Comparison of ENCODE assay signal across 10 mouse cellular contexts in the genomic region with DNA sequence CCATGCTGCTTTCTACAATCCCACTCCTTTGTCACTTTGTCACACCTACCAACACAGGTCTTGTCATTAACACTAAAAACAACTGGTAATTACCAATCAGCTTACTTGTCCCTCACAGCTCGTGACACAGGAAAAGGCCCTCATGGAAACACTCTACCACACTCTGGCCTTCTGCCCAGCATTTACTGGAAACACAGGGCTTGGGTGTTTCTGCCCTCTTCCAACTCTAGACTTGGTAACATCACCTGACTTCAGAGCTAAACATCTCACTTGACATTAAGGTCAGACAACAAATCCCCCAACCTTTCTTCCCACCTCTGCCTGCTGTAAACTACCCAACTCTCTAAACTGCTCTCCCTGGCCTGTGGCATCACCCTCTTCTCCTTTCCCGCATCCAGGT. TPM values are rescaled to one million over a fixed set of nuclear protein-coding genes. Genes with fewer than 3 reads are reported as not detected.
DNase-seq lines count a peak whose midpoint lies in the region; ATAC-seq and TF ChIP-seq lines count a peak whose summit lies in the region.
"Had no signal": no experiment of that assay in that cellular context is flagged by ENCODE, and none has a peak within 500 bp of the region (broad histone marks: within the 10 kb centered on the region; RNA-seq: fewer than 3 reads in every experiment).

No protein-coding gene starts in this region.

- H3K4me3 ChIP-seq in lung, adult 2 months (replicated peaks; ENCODE audit: extremely low read depth, low read depth, low read length), result no peak overlapping the region
- no peak overlapping the region for H3K4me3 ChIP-seq in heart, embryonic 14.5 days (ENCODE audit: control insufficient read depth in 1 of 2, insufficient read depth in 1 of 2, low read depth in 1 of 2, low read length in 2 of 2)
- H3K4me3 ChIP-seq in midbrain, embryonic 13.5 days (replicated peaks), result no peak overlapping the region
- H3K4me3 ChIP-seq: embryonic facial prominence, embryonic 15.5 days; limb, embryonic 13.5 days had no signal

- no peak for TF ChIP-seq CTCF in lung, adult 2 months (IDR thresholded peaks at IDR 0.05; ENCODE audit: insufficient read depth, low read length)

- H3K27me3 ChIP-seq in heart, embryonic 14.5 days (ENCODE audit: control insufficient read depth, insufficient read depth, low read length), result no peaks in the 10 kb centered on the region
- no peaks in the 10 kb centered on the region for H3K27me3 ChIP-seq in midbrain, embryonic 13.5 days
- H3K27me3 ChIP-seq: embryonic facial prominence, embryonic 15.5 days; limb, embryonic 13.5 days had no signal

- no peak overlapping the region for H3K9ac ChIP-seq in heart, embryonic 14.5 days (ENCODE audit: low read length)
- no peak overlapping the region for H3K9ac ChIP-seq in midbrain, embryonic 13.5 days (replicated peaks)
- H3K9ac ChIP-seq: embryonic facial prominence, embryonic 15.5 days; hindbrain, embryonic 14.5 days; limb, embryonic 13.5 days had no signal

- intact Hi-C loops in left cerebral cortex, postnatal 10 days (cut with DNase I), result no loop called here

- no peak for ATAC-seq in heart, embryonic 14.5 days (ENCODE audit: insufficient number of reproducible peaks, insufficient read depth, low FRiP score, low read depth)
- no peak for ATAC-seq in midbrain, embryonic 13.5 days

- TF ChIP-seq POLR2A in lung, adult 2 months (IDR thresholded peaks at IDR 0.05; ENCODE audit: borderline replicate concordance, extremely low read depth, low read depth, low read length), result no peak

- no peaks in the 10 kb centered on the region for H3K36me3 ChIP-seq in heart, embryonic 14.5 days (ENCODE audit: control insufficient read depth, insufficient read depth, low read length)
- H3K36me3 ChIP-seq in midbrain, embryonic 13.5 days, result no peaks in the 10 kb centered on the region
- H3K36me3 ChIP-seq: embryonic facial prominence, embryonic 15.5 days; limb, embryonic 13.5 days had no signal

- H3K4me1 ChIP-seq in lung, adult 2 months (ENCODE audit: control insufficient read depth, insufficient read depth, low read length), result peaks cover 23% of the 10 kb centered on the region
- peaks cover 22 to 30% of the 10 kb centered on the region in 2 experiments for H3K4me1 ChIP-seq in heart, embryonic 14.5 days (ENCODE audit: control insufficient read depth in 2 of 2, insufficient read depth in 2 of 2, low read length in 2 of 2)
- H3K4me1 ChIP-seq in midbrain, embryonic 13.5 days (replicated peaks), result peaks cover 9% of the 10 kb centered on the region

- DNase-seq in lung, adult 18-20 months, result peak; percentile 27 to 46
- no peak for DNase-seq in lung, adult 2 months
- peak; percentile 26 for DNase-seq in kidney, postnatal 14 days
- DNase-seq in spleen, postnatal 36 days (ENCODE audit: low spot score in 2 of 2), result no peak
- DNase-seq in left cerebral cortex, postnatal 10 days (ENCODE audit: extremely low spot score in 1 of 2, low spot score in 2 of 2), result no peak

- WGBS in lung, adult 2 months, result 50% methylated on average over 2 of the region's 2 CpGs
- 58% methylated on average over 2 of the region's 2 CpGs for WGBS in heart, embryonic 14.5 days
- WGBS in midbrain, embryonic 13.5 days, result 87% methylated on average over 2 of the region's 2 CpGs

- H3K9me3 ChIP-seq in heart, embryonic 14.5 days (ENCODE audit: control insufficient read depth, low read length), result no peaks in the 10 kb centered on the region
- no peaks in the 10 kb centered on the region for H3K9me3 ChIP-seq in midbrain, embryonic 13.5 days
- H3K9me3 ChIP-seq: embryonic facial prominence, embryonic 15.5 days; limb, embryonic 13.5 days had no signal

- H3K27ac ChIP-seq in heart, embryonic 14.5 days (replicated peaks in 1 of 2; ENCODE audit: control insufficient read depth in 1 of 2, insufficient read depth in 1 of 2, low read depth in 2 of 2, low read length in 2 of 2), result peak overlapping the region; percentile 48 to 60
- no peak overlapping the region for H3K27ac ChIP-seq in midbrain, embryonic 13.5 days
- H3K27ac ChIP-seq: hindbrain, embryonic 14.5 days; limb, embryonic 13.5 days had no signal

- H3K4me2 ChIP-seq in heart, embryonic 14.5 days (ENCODE audit: low read length), result no peak overlapping the region
- no peak overlapping the region for H3K4me2 ChIP-seq in midbrain, embryonic 13.5 days (replicated peaks)
- H3K4me2 ChIP-seq: embryonic facial prominence, embryonic 15.5 days; hindbrain, embryonic 14.5 days; limb, embryonic 13.5 days had no signal

RNA-seq across cellular contexts. Expression of a gene that starts 37.9 kb away (rescaled TPM):
- polyA plus RNA-seq in lung, adult 2 months (2012; rRNA removed), result 5.6 and 9.9 TPM in 2 replicates
- polyA plus RNA-seq in heart, embryonic 14.5 days (2014; fragmentation: Nextera tagmentation; extraction: Ambion mirVana), result 14.9 and 15.1 TPM in 2 replicates
- total RNA-seq in left cerebral cortex, postnatal 10 days (2021), result 100 to 1,000 TPM; 390 to 408 TPM
- 43.7 and 51.6 TPM in 2 replicates for polyA plus RNA-seq in midbrain, embryonic 13.5 days (2015; fragmentation: Nextera tagmentation; extraction: Ambion mirVana)

RNA-seq across cellular contexts. Expression of a gene that starts 38.0 kb away (rescaled TPM):
- 19.8 and 32.7 TPM in 2 replicates for polyA plus RNA-seq in lung, adult 2 months (2012; rRNA removed)
- 54.4 and 70.3 TPM in 2 replicates for polyA plus RNA-seq in heart, embryonic 14.5 days (2014; fragmentation: Nextera tagmentation; extraction: Ambion mirVana)
- 100 to 1,000 TPM in 1 of 2 experiments, 10 to 100 TPM in 1; 99.0 to 107 TPM for total RNA-seq in left cerebral cortex, postnatal 10 days (2021)
- polyA plus RNA-seq in midbrain, embryonic 13.5 days (2015; fragmentation: Nextera tagmentation; extraction: Ambion mirVana), result 154 and 164 TPM in 2 replicates

Comparison
In these comparisons a context has a peak if more than half of its experiments do, and no peak if none do; other contexts are left out.
1. DNase-seq: peak in lung, adult 18-20 months (2 of 2) and kidney, postnatal 14 days (single experiment); none in lung, adult 2 months (single experiment), spleen, postnatal 36 days (0 of 2) and left cerebral cortex, postnatal 10 days (0 of 2).